Mouse (Mus musculus): ENCODE measurements at regions not wholly inside any gene's neighbourhood (a gene's known extent, or its start where the extent isn't known, plus 50 kb on each side); places are given as distances from the start of the nearest gene placed in this dataset.
"Not testable (repeated sequence)": the region's sequence is repeated elsewhere in the genome, so short reads cannot be mapped to it uniquely, and the experiment has no call there.

DNA sequence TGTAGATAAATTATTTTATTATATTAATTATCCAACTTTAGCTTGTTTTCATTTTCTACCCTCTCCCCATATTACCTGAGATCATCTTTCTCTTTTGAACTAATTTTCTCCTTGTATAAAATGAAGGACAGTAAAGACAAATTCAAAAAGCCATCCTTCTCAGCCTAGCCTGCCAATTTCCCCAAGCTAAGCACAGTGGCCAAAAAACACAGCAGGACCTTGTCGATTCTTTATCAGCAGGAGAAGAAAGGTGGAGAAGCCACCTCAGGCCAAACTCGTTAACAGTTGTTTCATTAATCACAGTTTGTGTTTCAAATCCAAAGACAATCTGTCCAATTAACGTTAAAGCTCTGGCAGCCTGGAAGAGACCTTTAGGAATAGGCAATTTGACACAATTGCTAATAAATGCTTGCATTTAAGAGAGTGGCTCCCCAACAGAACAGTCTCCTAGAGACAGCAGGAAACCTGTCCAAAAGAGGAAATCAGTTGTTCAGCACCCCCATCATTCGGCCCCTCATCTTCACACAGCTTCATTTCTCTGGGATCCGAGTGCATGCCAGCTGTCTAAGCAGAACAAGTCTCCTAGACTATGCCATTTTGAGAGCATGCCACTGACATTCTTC lies 135.7 kb upstream of the Tlr4 start:
- no peak for DNase-seq

DNA sequence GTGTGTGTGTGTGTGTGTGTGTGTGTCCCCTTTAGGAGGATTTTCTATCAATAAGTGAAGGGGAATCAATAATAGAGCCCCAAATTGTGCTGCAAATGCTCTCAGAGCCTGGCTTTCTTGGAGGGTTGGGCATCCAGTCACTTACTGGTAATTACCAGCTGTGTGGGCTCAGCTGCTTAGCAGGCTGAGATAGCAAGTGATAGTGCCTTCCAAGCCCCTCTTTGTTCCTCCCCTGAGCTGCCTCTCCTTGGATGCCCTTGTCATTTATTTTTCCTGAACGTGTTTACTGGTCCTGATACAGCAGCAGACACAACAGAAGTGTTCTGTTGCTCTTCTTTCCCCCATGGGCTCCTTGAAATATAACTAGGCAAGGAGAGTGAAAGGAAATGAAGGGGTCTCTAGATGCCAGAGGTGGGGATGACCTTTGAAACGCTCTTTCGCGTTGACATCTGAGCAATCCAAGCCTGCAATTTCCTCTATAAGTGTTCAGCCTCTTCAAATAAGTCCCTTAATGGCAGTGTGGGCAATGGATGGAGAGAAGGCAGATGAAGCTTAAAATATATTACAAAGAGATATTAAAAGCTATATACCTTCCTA lies 133.3 kb upstream of the Tlr4 start:
- no peak for DNase-seq

DNA sequence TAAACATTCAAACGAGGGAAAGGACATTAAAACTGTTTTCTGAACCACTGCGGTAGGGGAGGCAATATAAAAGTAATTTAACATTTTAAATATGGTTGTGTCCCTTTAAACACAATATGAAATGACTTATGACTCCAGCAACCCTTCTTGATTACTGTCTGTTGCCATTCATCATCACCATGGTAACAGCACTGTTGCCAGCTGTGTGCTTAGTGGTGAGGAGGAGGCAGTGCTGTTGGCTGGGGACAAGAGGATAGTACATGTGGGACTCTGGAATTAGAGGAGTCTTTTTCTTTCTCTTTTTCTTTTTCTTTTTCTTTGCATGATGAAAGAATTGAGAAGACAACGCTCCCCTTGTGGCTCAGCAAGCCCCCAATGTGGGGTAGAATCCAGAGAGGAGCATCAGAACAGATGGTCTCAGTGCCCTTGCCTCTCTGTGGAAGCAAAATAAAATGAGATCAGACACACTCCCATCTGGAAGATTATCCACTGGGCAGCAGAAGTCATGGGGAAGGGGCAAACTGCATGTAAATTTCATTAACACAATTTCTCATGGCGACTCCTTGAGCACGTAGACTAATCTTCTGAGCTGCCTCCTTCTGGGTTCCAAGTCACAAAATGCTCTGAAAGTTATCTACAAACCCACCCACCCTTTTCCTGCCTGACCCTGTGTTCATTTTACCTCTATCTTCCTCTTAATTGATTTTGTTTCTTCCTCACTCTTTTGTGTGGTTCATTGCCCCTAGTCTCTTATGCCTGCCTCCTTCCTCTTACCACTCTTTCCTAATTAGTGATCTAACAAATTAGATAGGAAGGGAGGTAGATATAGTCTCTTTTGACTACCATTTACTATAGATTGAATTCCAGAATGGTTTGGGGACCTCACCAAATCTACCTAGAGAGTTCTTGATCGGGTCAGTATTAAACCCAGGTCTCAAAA lies 111.3 kb upstream of the Tlr4 start:
- DNase-seq, result no peak

DNA sequence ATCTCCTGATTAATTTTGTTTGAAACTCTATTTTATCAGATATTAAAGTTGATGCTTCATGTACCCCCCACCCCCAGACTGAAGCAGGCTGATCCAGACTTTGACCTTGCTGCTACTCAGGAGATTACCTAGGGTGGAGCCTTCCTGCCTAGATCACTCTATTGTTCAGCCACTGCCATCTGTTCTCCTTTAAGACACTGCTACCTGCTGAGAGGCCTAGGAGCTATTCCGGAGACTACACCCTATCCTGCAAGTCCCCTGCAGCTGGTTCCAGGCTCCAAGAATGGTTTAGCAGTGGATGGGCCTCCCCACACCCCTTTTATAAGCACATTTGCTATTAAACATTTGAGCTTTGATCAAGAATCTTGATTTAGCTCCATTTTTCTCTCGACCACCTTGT lies 90.0 kb upstream of the Tlr4 start:
- no peak for DNase-seq

DNA sequence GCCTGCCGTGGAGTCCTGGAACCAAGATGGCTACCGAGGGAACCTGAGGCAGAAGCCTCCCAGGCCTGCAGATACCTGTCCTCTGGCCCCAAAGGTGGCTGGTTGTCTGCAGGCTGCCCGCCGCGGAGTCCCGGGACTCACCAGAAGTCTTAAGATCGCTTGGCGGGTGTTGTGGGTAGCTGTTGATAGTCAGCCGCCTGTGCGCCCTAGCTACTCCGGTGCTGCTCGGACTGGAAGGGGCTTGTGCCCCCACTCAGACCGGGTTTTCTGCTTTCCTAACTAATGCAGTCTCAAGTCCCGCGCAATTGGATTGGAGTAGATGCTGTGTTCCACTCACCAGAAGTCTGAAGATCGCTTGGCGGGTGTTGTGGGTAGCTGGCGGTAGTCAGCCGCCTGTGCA lies 84.0 kb upstream of the Tlr4 start:
- DNase-seq, result not testable (repeated sequence)

DNA sequence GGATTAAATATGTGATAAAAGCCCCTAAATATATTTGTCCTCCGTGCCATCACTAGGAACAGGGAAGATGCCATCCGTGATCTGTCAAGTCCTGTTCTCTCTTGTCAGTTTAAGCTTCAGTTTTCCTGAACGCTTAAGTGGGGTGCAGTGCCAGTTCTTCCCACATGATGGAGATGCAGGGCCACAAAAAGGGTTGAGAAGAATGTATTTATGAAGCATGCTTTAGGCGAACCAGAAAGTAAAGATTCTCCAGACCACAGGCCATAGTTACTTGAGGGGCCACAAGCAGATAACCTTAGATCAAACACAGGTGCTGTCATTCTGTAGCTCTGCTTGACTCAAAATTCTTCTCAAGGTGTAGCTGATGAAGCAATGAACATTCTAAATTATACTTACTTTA lies 58.6 kb upstream of the Tlr4 start:
- peak; percentile 43 for DNase-seq
